In the genomic region with DNA sequence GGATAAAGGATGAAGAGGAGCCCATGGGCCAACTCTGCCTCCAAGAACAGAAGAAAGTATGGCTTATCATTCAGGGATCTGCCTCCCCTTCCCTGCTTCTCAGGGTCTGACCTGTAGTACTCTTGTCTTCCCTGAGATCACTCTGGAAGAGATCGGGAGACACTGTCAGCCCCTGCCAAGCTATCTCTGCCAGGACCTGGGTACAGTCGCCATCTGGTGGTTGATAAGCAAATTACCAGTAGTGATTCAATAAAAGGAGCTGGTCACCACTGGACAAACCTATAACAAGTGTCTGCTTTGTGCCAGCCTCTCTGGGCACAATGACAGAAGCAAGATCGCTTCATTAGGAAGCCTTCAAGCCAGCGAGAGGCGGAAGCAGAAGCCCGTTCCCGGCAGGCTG, we compare ENCODE assay signal across 9 mouse cellular contexts. TPM values are rescaled to one million over a fixed set of nuclear protein-coding genes. Genes with fewer than 3 reads are reported as not detected.
A peak's percentile ranks its signal among the peaks of the same experiment; 100 is the strongest.
DNase-seq lines count a peak whose midpoint lies in the region; ATAC-seq and TF ChIP-seq lines count a peak whose summit lies in the region.
"Had no signal": no experiment of that assay in that cellular context is flagged by ENCODE, and none has a peak within 500 bp of the region (broad histone marks: within the 10 kb centered on the region; RNA-seq: fewer than 3 reads in every experiment).

No protein-coding gene starts in this region.

- H3K27ac ChIP-seq in heart, adult 2 months, result no peak overlapping the region
- no peak overlapping the region for H3K27ac ChIP-seq in heart, embryonic 12.5 days (ENCODE audit: poor library complexity, severe bottlenecking)
- H3K27ac ChIP-seq in embryonic facial prominence, embryonic 14.5 days (replicated peaks; ENCODE audit: low read depth, low read length), result no peak overlapping the region
- H3K27ac ChIP-seq in limb, embryonic 14.5 days (replicated peaks; ENCODE audit: low read depth, low read length), result no peak overlapping the region
- H3K27ac ChIP-seq in neural tube, embryonic 12.5 days, result no peak overlapping the region
- H3K27ac ChIP-seq: stomach, embryonic 15.5 days had no signal

- no peaks in the 10 kb centered on the region for H3K9me3 ChIP-seq in heart, embryonic 12.5 days (replicated peaks)
- H3K9me3 ChIP-seq in embryonic facial prominence, embryonic 14.5 days (ENCODE audit: control insufficient read depth, low read length), result no peaks in the 10 kb centered on the region
- H3K9me3 ChIP-seq in limb, embryonic 14.5 days (ENCODE audit: control insufficient read depth, low read length), result no peaks in the 10 kb centered on the region
- H3K9me3 ChIP-seq in neural tube, embryonic 12.5 days, result no peaks in the 10 kb centered on the region
- H3K9me3 ChIP-seq: stomach, embryonic 15.5 days had no signal

- intact Hi-C loops in heart, adult 2 months (cut with DNase I), result loop anchor here (5.0 kb wide), 1 partner anchor 472 kb away; no protein-coding TSS in a partner anchor
- intact Hi-C loops in heart, postnatal 36 days (cut with DNase I), result loop anchor here (2.0 to 5.0 kb wide), 2 partner anchors 417 to 474 kb away; no protein-coding TSS in a partner anchor

- no peak for TF ChIP-seq POLR2A in heart, adult 2 months (IDR thresholded peaks at IDR 0.05; ENCODE audit: insufficient read depth, low read depth, low read length)
- TF ChIP-seq POLR2A in limb, embryonic 14.5 days (IDR thresholded peaks at IDR 0.05; ENCODE audit: borderline replicate concordance, extremely low read depth, insufficient read depth, insufficient read length), result no peak

- DNase-seq in heart, adult 2 months, result no peak
- peak; percentile 31 for DNase-seq in thymus, postnatal 14 days
- no peak for DNase-seq in thymus, adult 18-20 months
- peak; percentile 44 for DNase-seq in embryonic facial prominence, embryonic 14.5 days (ENCODE audit: low spot score)
- DNase-seq in limb, embryonic 14.5 days (ENCODE audit: low spot score), result peak; percentile 65
- no peak for DNase-seq in heart, postnatal 36 days

- no peaks in the 10 kb centered on the region for H3K79me2 ChIP-seq in heart, adult 2 months (replicated peaks; ENCODE audit: control insufficient read depth, insufficient read depth, low read length)

- no peak overlapping the region for H3K9ac ChIP-seq in heart, adult 2 months (ENCODE audit: low read depth, low read length)
- no peak overlapping the region for H3K9ac ChIP-seq in heart, embryonic 12.5 days
- H3K9ac ChIP-seq in embryonic facial prominence, embryonic 14.5 days (ENCODE audit: low read depth, low read length), result no peak overlapping the region
- H3K9ac ChIP-seq in limb, embryonic 14.5 days (ENCODE audit: low read depth, low read length, severe bottlenecking), result no peak overlapping the region
- no peak overlapping the region for H3K9ac ChIP-seq in neural tube, embryonic 12.5 days
- H3K9ac ChIP-seq: stomach, embryonic 15.5 days had no signal

- no peak for TF ChIP-seq EP300 in heart, adult 2 months (IDR thresholded peaks at IDR 0.05; ENCODE audit: insufficient read depth, low read depth, low read length)

- TF ChIP-seq CTCF in heart, adult 2 months (IDR thresholded peaks at IDR 0.05), result peak; percentile 86

- peaks cover 8% of the 10 kb centered on the region for H3K4me1 ChIP-seq in heart, adult 2 months (ENCODE audit: control insufficient read depth, insufficient read depth, low read length)
- peaks cover 14% of the 10 kb centered on the region for H3K4me1 ChIP-seq in heart, embryonic 12.5 days (replicated peaks)
- H3K4me1 ChIP-seq in embryonic facial prominence, embryonic 14.5 days (ENCODE audit: control insufficient read depth, insufficient read depth, low read length), result no peaks in the 10 kb centered on the region
- no peaks in the 10 kb centered on the region for H3K4me1 ChIP-seq in limb, embryonic 14.5 days (ENCODE audit: control insufficient read depth, insufficient read depth, low read length)
- H3K4me1 ChIP-seq in neural tube, embryonic 12.5 days, result peaks cover 6% of the 10 kb centered on the region; the same call in 1 of the 2 replicates

- H3K4me3 ChIP-seq in heart, adult 2 months, result no peak overlapping the region
- H3K4me3 ChIP-seq in heart, embryonic 12.5 days, result no peak overlapping the region
- no peak overlapping the region for H3K4me3 ChIP-seq in embryonic facial prominence, embryonic 14.5 days (ENCODE audit: low read depth, low read length)
- H3K4me3 ChIP-seq in limb, embryonic 14.5 days (replicated peaks; ENCODE audit: low read length), result no peak overlapping the region
- no peak overlapping the region for H3K4me3 ChIP-seq in neural tube, embryonic 12.5 days
- H3K4me3 ChIP-seq: stomach, embryonic 15.5 days had no signal

- no peak for ATAC-seq in heart, embryonic 12.5 days (ENCODE audit: insufficient number of reproducible peaks, low FRiP score)
- no peak for ATAC-seq in embryonic facial prominence, embryonic 14.5 days (ENCODE audit: low read depth)
- ATAC-seq in limb, embryonic 14.5 days (ENCODE audit: low FRiP score, low read depth), result no peak
- ATAC-seq in neural tube, embryonic 12.5 days (ENCODE audit: low FRiP score, low read depth), result peak; percentile 34; the same call in 1 of the 2 replicates

- no peaks in the 10 kb centered on the region for H3K36me3 ChIP-seq in heart, adult 2 months (ENCODE audit: control insufficient read depth, insufficient read depth, low read length)
- H3K36me3 ChIP-seq in heart, embryonic 12.5 days, result no peaks in the 10 kb centered on the region
- H3K36me3 ChIP-seq in embryonic facial prominence, embryonic 14.5 days (ENCODE audit: control insufficient read depth, insufficient read depth, low read length), result no peaks in the 10 kb centered on the region
- H3K36me3 ChIP-seq in limb, embryonic 14.5 days (ENCODE audit: control insufficient read depth, insufficient read depth, low read length), result no peaks in the 10 kb centered on the region
- H3K36me3 ChIP-seq in neural tube, embryonic 12.5 days, result no peaks in the 10 kb centered on the region
- H3K36me3 ChIP-seq: stomach, embryonic 15.5 days had no signal

- H3K4me2 ChIP-seq in heart, embryonic 12.5 days, result no peak overlapping the region
- no peak overlapping the region for H3K4me2 ChIP-seq in embryonic facial prominence, embryonic 14.5 days (ENCODE audit: low read depth, low read length)
- no peak overlapping the region for H3K4me2 ChIP-seq in limb, embryonic 14.5 days (replicated peaks; ENCODE audit: low read depth, low read length, severe bottlenecking)
- H3K4me2 ChIP-seq in neural tube, embryonic 12.5 days (replicated peaks), result no peak overlapping the region
- H3K4me2 ChIP-seq: stomach, embryonic 15.5 days had no signal

- 24% methylated on average over 7 of the region's 7 CpGs for WGBS in heart, adult 2 months
- 27% methylated on average over 7 of the region's 7 CpGs for WGBS in heart, embryonic 12.5 days
- WGBS in embryonic facial prominence, embryonic 14.5 days, result 19% methylated on average over 7 of the region's 7 CpGs
- 31% methylated on average over 7 of the region's 7 CpGs for WGBS in limb, embryonic 14.5 days
- 33% methylated on average over 7 of the region's 7 CpGs for WGBS in neural tube, embryonic 12.5 days

- no peaks in the 10 kb centered on the region for H3K27me3 ChIP-seq in heart, adult 2 months (ENCODE audit: control insufficient read depth, insufficient read depth, low read length)
- H3K27me3 ChIP-seq in heart, embryonic 12.5 days (replicated peaks), result peaks cover 34% of the 10 kb centered on the region
- H3K27me3 ChIP-seq in embryonic facial prominence, embryonic 14.5 days (replicated peaks; ENCODE audit: control insufficient read depth, insufficient read depth, low read length), result 0 out of 2 replicates have a peak, but pooled peaks cover 4% of the 10 kb centered on the region
- no peaks in the 10 kb centered on the region for H3K27me3 ChIP-seq in limb, embryonic 14.5 days (ENCODE audit: control insufficient read depth, insufficient read depth, low read length)
- peaks cover 7% of the 10 kb centered on the region; the same call in 1 of the 2 replicates for H3K27me3 ChIP-seq in neural tube, embryonic 12.5 days (replicated peaks)
- H3K27me3 ChIP-seq: stomach, embryonic 15.5 days had no signal

RNA-seq across cellular contexts. Expression of a gene that starts 20.9 kb away (rescaled TPM):
- 10 to 100 TPM; 17.7 to 18.5 TPM for total RNA-seq in heart, adult 2 months (2021)
- 9.0 and 12.2 TPM in 2 replicates for polyA plus RNA-seq in heart, adult 2 months (2012; rRNA removed)
- polyA plus RNA-seq in heart, embryonic 12.5 days (2016; fragmentation: Nextera tagmentation; extraction: Ambion mirVana), result 13.9 and 14.0 TPM in 2 replicates
- polyA plus RNA-seq in embryonic facial prominence, embryonic 14.5 days (2014; fragmentation: Nextera tagmentation; extraction: Ambion mirVana), result 10.4 and 10.8 TPM in 2 replicates
- polyA plus RNA-seq in limb, embryonic 14.5 days (2012; rRNA removed), result 18.7 and 20.0 TPM in 2 replicates
- polyA plus RNA-seq in limb, embryonic 14.5 days (2014; fragmentation: Nextera tagmentation; extraction: Ambion mirVana), result 17.1 and 17.2 TPM in 2 replicates
- polyA plus RNA-seq in neural tube, embryonic 12.5 days (2016; fragmentation: Nextera tagmentation; extraction: Ambion mirVana), result 13.7 and 14.5 TPM in 2 replicates
- total RNA-seq in heart, postnatal 36 days (2021), result 10 to 100 TPM; 19.2 to 20.0 TPM

Comparison
In these comparisons a context has a peak if more than half of its experiments do, and no peak if none do; other contexts are left out.
1. DNase-seq: peak in thymus, postnatal 14 days (single experiment), embryonic facial prominence, embryonic 14.5 days (single experiment) and limb, embryonic 14.5 days (single experiment); none in heart, adult 2 months (0 of 2), thymus, adult 18-20 months (0 of 2) and heart, postnatal 36 days (0 of 2).